Mouse (Mus musculus) ES-E14 (cell line): ENCODE data around the gene Zfr.
"Not testable (repeated sequence)": the region's sequence is repeated elsewhere in the genome, so short reads cannot be mapped to it uniquely, and the experiment has no call there.

Source experiments
- CHD2 ChIP-seq: IDR thresholded peaks from 2 replicates; pipeline ENCODE4 v1.6.1; 2014; ENCODE audit warnings: mild to moderate bottlenecking, low read depth, low read length, inconsistent platforms
- HCFC1 ChIP-seq: IDR thresholded peaks from 2 replicates; pipeline ENCODE4 v1.6.1; 2012; ENCODE audit warnings: low read length, inconsistent platforms, borderline replicate concordance; ENCODE audit not compliant: insufficient read depth
- MAFK ChIP-seq: IDR thresholded peaks from 2 replicates; pipeline ENCODE4 v1.6.1; 2014; ENCODE audit warnings: mild to moderate bottlenecking, low read depth, low read length, inconsistent platforms; ENCODE audit not compliant: insufficient read depth

DNA sequence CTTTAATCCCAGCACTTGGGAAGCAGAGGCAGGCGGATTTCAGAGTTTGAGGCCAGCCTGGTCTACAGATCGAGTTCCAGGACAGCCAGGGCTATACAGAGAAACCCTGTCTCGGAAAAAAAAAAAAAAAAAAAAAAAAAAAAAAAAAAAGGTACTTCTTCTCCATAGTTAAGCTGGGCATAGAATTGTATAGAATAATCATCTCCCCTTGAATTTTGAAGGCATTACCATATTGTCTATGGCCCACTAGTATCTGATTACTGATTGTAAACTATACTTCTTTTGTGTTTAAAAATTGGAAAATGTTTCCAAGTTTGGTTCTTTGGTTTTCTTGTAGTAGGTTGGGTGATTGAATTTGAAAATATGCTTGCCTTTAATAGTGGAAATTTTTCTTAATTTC lies 13.2 kb downstream of the Zfr start:
- TF ChIP-seq CHD2, MAFK, HCFC1: not testable (repeated sequence)
